Mouse (Mus musculus) thymus, postnatal 0 days (tissue): ENCODE results near the gene Gm6525. TPM values are rescaled to one million over a fixed set of nuclear protein-coding genes. Genes with fewer than 3 reads are reported as not detected.

Experiments used
- DNase-seq: peaks from one replicate; pipeline ENCODE4 v3.0.0-alpha.2; 2015; ENCODE audit warnings: low spot score
- polyA plus RNA-seq: library from polyadenylated mRNA; unstranded; fragments of >200 nt; fragmentation: Nextera tagmentation; extraction: Ambion mirVana; gene quantifications from 2 replicates; pipeline ENCODE4 v1.2.1, GENCODE M21; 2015

Gm6525 gene
- 0.13 TPM in 1 of 2 replicates, not detected in the other for polyA plus RNA-seq

DNA sequence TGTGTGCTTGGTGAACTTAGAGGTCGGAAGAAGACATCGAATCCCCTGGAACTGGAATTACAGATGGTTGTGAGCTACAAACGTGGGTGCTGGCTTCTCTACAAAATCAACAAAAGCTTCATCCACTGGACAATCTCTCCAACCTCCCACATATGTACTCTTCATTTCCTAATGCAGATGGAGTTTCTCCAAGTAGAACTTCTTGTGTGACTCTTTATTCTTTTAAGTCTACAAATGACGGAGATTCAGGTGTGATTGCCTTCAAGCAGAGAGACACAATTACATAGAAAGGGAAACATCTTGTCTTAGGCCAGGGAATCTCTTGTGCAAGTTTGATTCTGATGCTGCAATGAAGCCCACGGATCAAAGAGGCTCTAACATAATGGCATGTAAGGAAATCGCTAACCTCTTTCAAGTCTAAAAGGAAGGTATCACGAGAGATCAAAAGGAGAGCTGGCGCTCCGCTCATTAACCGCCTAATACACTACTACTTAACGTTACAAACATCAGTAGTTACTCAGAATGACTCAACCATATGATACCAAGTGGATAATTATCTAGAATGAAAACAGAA lies at the start of gene Gm6525:
TSS of gene Gm6525 (plus strand) at position 524 of the 574 bp plus-strand sequence.
- no peak for DNase-seq

DNA sequence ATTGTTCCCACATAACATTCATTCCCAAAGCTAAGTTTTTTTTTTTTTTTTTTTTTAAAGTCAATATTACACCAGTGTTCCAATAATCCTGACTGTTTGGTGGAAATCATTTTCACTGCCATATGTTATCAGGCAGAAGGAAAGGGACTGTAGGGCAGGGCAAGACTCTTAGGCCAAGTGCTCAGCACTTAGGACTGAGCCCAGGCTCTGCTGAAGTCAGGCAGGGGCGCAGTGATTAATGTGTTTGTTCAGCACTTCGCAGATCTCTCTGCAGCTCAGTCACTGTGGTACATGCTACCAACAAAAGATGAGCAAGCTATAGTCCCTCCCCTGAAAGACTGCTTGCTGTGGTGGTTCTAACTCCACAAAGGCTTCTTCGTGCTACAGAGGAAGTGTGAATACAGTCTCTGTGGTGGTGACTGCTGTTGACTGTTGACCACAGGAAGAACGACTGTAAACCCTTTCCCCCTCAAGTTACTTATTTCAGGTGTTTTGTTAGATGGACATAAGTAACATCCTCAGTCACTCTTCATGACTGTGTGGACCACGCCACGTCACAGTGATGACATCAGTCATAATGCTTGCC lies 48.1 kb upstream of the Gm6525 start:
- peak; percentile 11 for DNase-seq

DNA sequence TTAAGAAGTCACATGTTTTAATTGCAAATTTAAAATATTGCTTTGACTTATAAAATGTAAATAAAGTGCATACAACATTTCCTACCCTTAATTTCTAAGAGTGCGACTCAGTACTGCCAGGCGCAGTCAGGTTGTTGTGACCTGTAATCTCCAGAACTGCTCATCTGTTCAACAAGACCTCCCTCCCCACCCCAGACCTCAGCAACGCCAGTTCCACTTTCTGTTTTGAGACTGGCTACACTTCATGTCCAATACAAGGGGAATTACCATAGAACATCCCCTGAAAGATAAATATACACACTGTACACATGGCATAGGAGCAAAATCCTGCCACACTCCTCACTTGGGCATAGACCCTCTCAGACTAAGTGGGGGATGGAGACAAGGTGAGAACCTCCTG lies 47.2 kb upstream of the Gm6525 start:
- no peak for DNase-seq

DNA sequence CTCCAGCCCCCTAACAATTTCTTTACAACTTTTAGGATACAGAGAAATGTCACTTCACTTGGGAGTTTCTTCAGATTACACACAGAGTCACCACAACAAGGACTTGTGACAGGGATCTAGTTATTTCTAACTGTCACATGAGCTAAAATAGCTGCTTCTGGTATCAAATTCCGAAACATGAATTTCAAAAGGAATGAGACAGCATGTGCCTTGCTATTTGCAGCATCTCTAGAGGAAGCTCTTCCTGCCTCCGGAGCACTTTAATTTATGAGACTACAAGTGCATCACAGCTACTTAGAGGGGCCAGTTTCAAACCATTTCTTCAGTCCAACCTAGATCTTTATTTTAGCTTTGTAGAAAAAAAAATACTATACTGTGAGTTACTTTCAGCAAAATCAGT lies 46.5 kb upstream of the Gm6525 start:
- DNase-seq, result no peak

- no peak for DNase-seq
Observed at GRCm38 (mm10) chr3:84128871-84129870, 44.7 kb upstream of the Gm6525 start.

GRCm38 (mm10) chr3:84130776-84131175 lies 43.1 kb upstream of the Gm6525 start:
- no peak for DNase-seq

DNA sequence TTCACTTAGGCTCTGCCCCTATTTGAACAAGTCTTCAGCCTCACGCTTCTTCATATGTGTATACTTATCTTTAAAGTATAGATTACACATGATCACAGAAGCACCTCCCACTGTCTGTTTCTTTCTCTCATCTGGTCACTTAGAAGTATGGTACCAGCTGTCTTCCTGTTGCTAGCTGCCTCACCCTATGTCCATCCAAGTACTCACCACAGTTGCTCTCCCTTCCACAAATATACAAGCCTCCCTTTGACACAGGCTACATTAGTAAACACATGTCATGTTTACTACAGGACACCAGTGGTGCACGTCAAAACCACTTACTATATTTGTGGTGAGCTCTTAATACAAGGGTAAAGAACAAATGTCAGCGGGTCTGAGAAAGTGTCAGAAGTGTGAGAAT lies 42.5 kb upstream of the Gm6525 start:
- no peak for DNase-seq

DNA sequence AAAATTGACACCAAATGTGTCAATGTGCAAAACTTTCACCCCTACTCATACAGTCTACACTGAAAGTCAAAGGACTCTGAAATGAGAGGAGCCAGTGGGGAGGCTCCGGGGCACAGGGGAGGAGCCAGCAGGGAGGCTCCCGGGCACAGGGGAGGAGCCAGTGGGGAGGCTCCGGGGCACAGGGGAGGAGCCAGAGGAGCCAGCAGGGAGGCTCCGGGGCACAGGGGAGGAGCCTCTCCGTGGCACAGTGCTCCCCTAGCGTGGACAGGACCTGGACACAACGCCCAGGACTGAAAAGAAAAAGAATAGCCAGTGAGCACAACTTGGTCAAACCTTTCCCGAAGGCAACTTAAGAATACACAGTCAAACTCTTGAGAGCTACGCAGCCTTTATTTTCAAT lies 38.5 kb upstream of the Gm6525 start:
- peak; percentile 19 for DNase-seq

GRCm38 (mm10) chr3:84135933-84136332 lies 38.0 kb upstream of the Gm6525 start:
- DNase-seq, result no peak

DNA sequence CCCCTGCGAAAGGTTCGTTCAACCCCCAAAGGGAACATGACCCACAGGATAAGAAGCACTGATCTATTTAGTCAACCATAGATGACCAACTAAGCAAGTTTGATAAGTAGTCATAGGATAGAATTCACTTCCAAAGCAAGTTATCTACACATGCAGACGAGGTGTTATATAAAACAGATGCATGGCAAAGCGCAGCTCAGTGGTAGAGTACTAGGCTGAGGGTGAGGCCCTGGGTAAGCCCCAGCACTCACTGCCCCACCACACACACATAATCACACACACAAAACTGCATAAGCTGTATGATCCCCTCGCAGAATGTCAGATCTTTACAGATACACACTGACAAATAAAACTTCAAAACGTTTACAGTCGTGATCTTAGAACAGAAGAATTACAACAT lies 37.4 kb upstream of the Gm6525 start:
- no peak for DNase-seq

- no peak for DNase-seq
Observed at GRCm38 (mm10) chr3:84140947-84141346, 33.0 kb upstream of the Gm6525 start.

- DNase-seq, result no peak
Observed at GRCm38 (mm10) chr3:84149831-84150230, 24.1 kb upstream of the Gm6525 start.

DNA sequence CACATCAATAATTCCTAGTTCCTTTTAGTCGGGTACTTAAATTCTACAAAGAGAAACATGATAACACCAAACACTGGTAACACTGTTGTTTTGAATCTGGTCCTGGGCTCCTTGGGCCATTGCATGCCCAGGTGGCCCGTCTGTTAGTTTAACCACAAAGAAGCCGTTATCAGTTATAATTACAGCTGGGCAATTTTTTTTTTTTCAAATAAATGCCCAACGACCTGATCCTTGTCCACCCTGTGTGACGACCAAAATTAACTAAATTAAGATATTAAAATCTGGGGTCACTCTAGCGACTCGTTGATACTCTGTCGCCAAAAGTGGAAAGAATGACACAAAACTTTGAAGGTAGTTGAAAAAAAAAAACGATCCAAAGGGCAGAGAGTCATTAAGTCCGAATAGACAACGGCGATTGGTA lies 19.2 kb upstream of the Gm6525 start:
- no peak for DNase-seq

DNA sequence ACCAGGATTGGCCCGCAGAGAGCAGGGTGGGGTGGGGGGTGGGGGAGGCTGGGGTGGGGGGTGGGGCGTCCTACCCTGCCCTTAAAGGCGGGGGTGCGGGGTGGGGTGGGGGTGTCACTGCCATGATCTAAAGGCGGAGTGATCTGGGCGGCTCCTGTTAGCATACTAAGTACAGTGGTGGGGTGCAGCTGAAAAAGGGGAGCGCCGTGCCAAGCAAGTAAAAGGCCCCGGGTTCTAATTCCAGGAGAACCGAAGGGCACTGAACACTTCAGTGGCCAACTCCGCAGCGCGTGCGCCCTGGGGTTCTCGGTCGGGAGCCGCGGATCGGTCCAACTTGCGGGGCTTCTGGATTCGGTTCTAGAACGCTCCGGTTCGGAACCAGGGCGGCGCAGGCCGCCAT lies 18.8 kb upstream of the Gm6525 start:
- peak; percentile 56 for DNase-seq

DNA sequence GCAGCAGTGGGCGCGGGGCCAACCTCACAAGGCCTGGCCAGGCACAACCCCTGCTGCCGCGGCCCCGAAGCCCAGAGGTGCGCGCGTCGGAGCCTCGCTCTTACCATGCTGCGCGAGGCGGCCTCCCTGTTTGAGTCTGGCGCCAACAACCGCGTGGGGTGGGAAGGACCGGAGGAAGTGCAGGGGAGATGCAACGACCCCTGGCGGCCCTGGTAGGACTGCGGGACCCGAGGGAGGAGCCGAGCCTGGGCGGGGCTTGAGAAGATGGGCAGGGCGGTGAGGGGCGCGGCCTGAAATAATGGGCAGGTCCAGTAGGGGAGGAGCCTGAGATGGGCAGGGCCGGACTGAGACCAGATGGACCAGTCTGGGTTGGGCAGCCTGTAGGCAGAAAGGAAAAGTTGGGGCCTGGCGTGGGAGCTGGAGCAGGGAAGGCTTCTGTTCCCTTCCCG lies 18.3 kb upstream of the Gm6525 start, which contains the start of gene Mnd1:
TSS of gene Mnd1 (minus strand) at position 229 of the 449 bp plus-strand sequence.
- peak; percentile 93 for DNase-seq

- DNase-seq, result no peak
Observed at GRCm38 (mm10) chr3:84156105-84156504, 17.8 kb upstream of the Gm6525 start.

DNA sequence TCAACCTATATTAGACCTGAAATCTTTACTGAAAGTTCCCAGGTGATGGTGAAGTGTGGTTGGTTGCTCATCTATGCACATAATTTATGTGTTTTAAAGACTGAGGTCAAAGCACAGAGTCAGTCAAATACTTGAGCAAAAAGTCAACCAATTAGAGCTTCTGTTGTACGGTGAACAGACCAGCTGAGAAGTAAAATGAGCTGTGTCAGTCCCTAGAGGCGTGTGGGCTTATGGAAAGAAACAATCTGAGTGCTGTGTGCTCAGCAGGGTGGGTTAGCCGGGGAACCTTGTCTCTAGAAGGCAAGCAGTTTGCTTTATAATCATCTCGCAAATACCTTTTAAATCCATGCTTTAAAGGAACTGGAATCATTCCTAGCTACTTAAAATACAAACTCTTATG lies 16.9 kb upstream of the Gm6525 start:
- DNase-seq, result no peak

DNA sequence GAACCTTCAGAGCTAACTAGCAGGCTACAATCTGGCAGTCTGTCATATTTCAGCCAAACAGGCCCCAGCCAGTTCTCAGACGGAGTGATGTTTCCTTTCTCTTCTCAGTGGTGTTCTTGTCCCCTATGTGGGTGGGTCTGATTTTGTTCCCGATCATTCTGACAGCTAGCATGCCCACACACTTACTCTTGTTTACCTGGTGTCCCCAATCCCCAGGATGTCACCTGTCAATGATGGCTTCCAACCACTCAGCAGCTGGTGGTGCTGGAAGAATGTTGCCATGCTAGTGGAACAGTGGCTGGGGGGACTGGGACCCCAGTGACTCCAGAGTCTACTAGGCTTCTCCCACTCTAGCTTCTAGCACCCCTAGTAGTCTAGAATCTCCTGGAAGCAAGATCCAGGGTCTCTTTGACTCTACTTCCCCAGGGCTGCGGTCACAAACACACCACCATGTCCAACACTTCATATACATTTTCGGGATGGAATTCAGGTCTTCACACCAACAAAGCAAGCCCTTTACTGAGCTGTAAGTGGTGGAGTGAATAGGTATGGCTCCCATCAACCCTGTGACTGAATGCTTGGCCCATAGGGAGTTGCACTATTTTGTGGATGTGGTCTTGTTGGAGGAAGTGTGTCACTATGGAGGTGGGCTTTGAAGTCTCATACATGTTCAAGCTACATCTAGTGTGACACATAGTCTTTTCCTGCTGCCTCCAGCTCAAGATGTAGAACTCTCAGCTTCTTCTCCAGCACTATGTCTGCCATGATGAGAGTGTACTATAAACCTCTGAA lies 16.1 kb upstream of the Gm6525 start:
- no peak for DNase-seq

DNA sequence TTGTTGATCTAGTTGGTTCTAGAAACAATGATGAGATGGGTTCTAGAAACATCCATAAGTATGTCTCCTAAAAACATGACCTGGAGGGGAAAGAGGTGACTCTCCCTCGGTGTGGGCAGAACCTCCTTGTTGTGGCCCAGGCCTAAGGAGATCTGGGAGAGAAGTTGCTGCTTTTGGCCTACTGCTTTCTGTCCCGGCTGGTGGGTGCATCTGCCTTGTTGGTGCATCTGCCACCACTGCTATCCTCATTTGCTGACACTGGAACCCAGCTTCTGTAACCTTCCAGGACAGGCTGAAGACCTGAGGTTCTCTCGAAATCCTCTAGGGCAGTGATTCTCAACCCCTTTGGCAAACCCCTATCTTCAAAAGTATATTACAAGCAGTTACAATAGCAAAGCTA lies 8.5 kb upstream of the Gm6525 start:
- DNase-seq, result no peak

DNA sequence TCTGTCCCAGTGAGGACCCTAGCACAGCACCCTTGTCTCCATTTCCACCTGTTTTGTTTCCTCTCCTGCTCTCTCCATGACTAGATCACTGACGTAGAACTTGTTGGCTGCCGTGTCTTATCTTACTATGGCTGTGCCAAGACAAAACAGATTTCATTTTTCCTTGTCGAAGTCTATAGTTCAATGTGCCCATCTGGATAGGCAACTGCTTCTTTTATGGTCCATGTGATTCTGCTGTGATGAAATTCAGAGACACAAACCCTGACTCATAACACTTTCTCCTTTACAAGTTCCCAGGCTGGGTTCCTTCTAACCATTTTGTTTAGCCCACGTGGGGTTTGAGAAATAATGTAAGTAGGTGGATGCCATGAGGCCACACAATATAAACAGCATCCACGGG lies 7.8 kb upstream of the Gm6525 start:
- no peak for DNase-seq

GRCm38 (mm10) chr3:84168943-84169342 lies 5.0 kb upstream of the Gm6525 start:
- no peak for DNase-seq
